Mouse (Mus musculus) embryonic facial prominence, embryonic 14.5 days (tissue): Measurements from ENCODE around the gene Wls. TPM values are rescaled to one million over a fixed set of nuclear protein-coding genes. Genes with fewer than 3 reads are reported as not detected.

ENCODE experiments used
- ATAC-seq: fragments of 200-750 bp; cut with Nextera tagmentation; 2 replicates; pipeline ENCODE4 v1.8.0; 2017; ENCODE audit warnings: low read depth, moderate number of reproducible peaks, moderate TSS enrichment
- DNase-seq: peaks from one replicate; pipeline ENCODE4 v3.0.0-alpha.2; 2015; ENCODE audit warnings: low spot score
- H3K27ac ChIP-seq: fragments of 300-500 bp; sonication (generic); replicated peaks from 2 replicates; pipeline ENCODE4 v1.5.1; 2014; ENCODE audit warnings: low read depth, mild to moderate bottlenecking, low read length, moderate library complexity
- H3K27me3 ChIP-seq: fragments of 300-500 bp; sonication (generic); replicated peaks from 2 replicates; pipeline ENCODE4 v1.6.1; 2014; ENCODE audit warnings: low read length; ENCODE audit not compliant: control insufficient read depth, insufficient read depth
- H3K36me3 ChIP-seq: fragments of 300-500 bp; sonication (generic); 2 replicates; pipeline ENCODE4 v1.6.1; 2014; ENCODE audit warnings: low read length, mixed read lengths; ENCODE audit not compliant: control insufficient read depth, insufficient read depth
- H3K4me1 ChIP-seq: fragments of 300-500 bp; sonication (generic); 2 replicates; pipeline ENCODE4 v1.6.1; 2014; ENCODE audit warnings: antibody characterized with exemption, low read length; ENCODE audit not compliant: control insufficient read depth, insufficient read depth
- H3K4me2 ChIP-seq: fragments of 300-500 bp; sonication (generic); 2 replicates; pipeline ENCODE4 v1.6.1; 2014; ENCODE audit warnings: low read depth, mild to moderate bottlenecking, low read length, moderate library complexity, mixed read lengths
- H3K4me3 ChIP-seq: fragments of 300-500 bp; sonication (generic); 2 replicates; pipeline ENCODE4 v1.5.1; 2014; ENCODE audit warnings: low read depth, mild to moderate bottlenecking, low read length
- H3K9ac ChIP-seq: fragments of 300-500 bp; sonication (generic); 2 replicates; pipeline ENCODE4 v1.6.1; 2014; ENCODE audit warnings: low read depth, mild to moderate bottlenecking, low read length, moderate library complexity, mixed read lengths
- H3K9me3 ChIP-seq: fragments of 300-500 bp; sonication (generic); 2 replicates; pipeline ENCODE4 v1.6.1; 2016; ENCODE audit warnings: low read length; ENCODE audit not compliant: control insufficient read depth
- WGBS: fragments of 180-500 bp; shearing (Covaris S2); extraction: QIAGEN DNeasy Blood & Tissue Kit; methylation state at CpG from one replicate; pipeline ENCODE4 v1.1.7; 2014; 5-methylcytosine and 5-hydroxymethylcytosine counted together
- polyA plus RNA-seq: library from polyadenylated mRNA; unstranded; fragments of >200 nt; fragmentation: Nextera tagmentation; extraction: Ambion mirVana; gene quantifications from 2 replicates; pipeline ENCODE4 v1.2.1, GENCODE M21; 2014

Gene Wls
- polyA plus RNA-seq: 143 and 170 TPM in 2 replicates

DNA sequence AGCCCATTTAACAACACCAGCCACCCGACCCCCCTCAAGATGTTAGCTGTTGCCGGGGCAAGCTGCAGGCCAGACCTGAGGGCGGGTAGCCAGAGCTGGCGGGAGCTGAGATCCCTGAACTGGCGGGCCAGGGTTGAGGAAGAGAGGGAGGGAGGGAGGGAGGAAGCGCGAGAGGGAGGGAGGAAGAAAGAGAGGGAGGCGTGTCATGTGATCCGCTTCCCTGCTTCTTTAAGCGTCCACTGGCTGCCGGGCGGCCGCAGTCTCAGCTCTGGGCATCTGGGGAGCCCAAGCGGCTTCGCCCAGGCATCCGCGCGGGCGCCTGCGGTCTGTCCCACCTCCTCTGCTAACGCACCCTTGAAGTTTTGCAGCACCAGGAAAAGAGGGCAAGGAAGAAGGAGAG lies at the start of gene Wls:
Gene Wls (plus strand): TSS at position 192 of the 400 bp plus-strand sequence.
- 0% methylated on average over 20 of the region's 21 CpGs for WGBS
- Histone ChIP-seq H3K4me2 (peak within 1 kb of the TSS; percentile 87), H3K36me3 (no peaks in the 10 kb centered on the region), H3K9ac (peak within 1 kb of the TSS; percentile 78), H3K4me3 (peak within 1 kb of the TSS; percentile 68), H3K4me1 (peaks cover 9% of the 10 kb centered on the region; the same call in 1 of the 2 replicates), H3K27ac (peak within 1 kb of the TSS; percentile 89), H3K27me3 (no peaks in the 10 kb centered on the region), H3K9me3 (no peaks in the 10 kb centered on the region)
- DNase-seq (peak; percentile 93), ATAC-seq (peak; percentile 91)

- H3K4me3 ChIP-seq: no peak overlapping the region
- ATAC-seq (no peak), DNase-seq (no peak)
- H3K9ac ChIP-seq: no peak overlapping the region
- H3K4me1 ChIP-seq: no peaks in the 10 kb centered on the region
- H3K4me2 ChIP-seq: no peak overlapping the region
- no peaks in the 10 kb centered on the region for H3K9me3 ChIP-seq
- H3K27ac ChIP-seq: no peak overlapping the region
- H3K36me3 ChIP-seq: no peaks in the 10 kb centered on the region
- 34% methylated on average over 2 of the region's 2 CpGs for WGBS
- no peaks in the 10 kb centered on the region for H3K27me3 ChIP-seq
Observed at GRCm38 (mm10) chr3:159789781-159790180, 49.7 kb upstream of the Wls start.

GRCm38 (mm10) chr3:159831535-159831934 lies 7.9 kb upstream of the Wls start:
- no peak for DNase-seq
- no peaks in the 10 kb centered on the region for H3K27me3 ChIP-seq
- no peak overlapping the region for H3K9ac ChIP-seq
- 0 out of 2 replicates have a peak, but pooled peaks cover 4% of the 10 kb centered on the region for H3K9me3 ChIP-seq
- no peak overlapping the region for H3K4me2 ChIP-seq
- H3K36me3 ChIP-seq: no peaks in the 10 kb centered on the region
- no peak for ATAC-seq
- no peak overlapping the region for H3K27ac ChIP-seq
- H3K4me3 ChIP-seq: no peak overlapping the region
- H3K4me1 ChIP-seq: no peaks in the 10 kb centered on the region

GRCm38 (mm10) chr3:159840002-159840816 lies 737 bp downstream of the Wls start:
- 0% methylated on average over 27 of the region's 27 CpGs for WGBS
- peak; percentile 72 for ATAC-seq

GRCm38 (mm10) chr3:159840817-159841390 lies 1.4 kb downstream of the Wls start:
- ATAC-seq (peak; percentile 27), DNase-seq (peak; percentile 16)
- Histone ChIP-seq H3K36me3 (no peaks in the 10 kb centered on the region), H3K4me2 (peak overlapping the region; percentile 87), H3K4me1 (peaks cover 9% of the 10 kb centered on the region; the same call in 1 of the 2 replicates), H3K27me3 (no peaks in the 10 kb centered on the region), H3K9me3 (no peaks in the 10 kb centered on the region), H3K4me3 (peak overlapping the region; percentile 68), H3K27ac (peak overlapping the region; percentile 89), H3K9ac (peak overlapping the region; percentile 78)
- WGBS: under 1% methylated on average over 12 of the region's 12 CpGs

More at GRCm38 (mm10) chr3:159840002-159840816, 737 bp downstream of the Wls start:
- H3K27me3 ChIP-seq: no peaks in the 10 kb centered on the region
- H3K4me3 ChIP-seq: peak overlapping the region; percentile 68
- H3K27ac ChIP-seq: peak overlapping the region; percentile 89
- peak overlapping the region; percentile 78 for H3K9ac ChIP-seq
- DNase-seq: peak; percentile 89
- no peaks in the 10 kb centered on the region for H3K9me3 ChIP-seq
- peak overlapping the region; percentile 87 for H3K4me2 ChIP-seq
- peaks cover 9% of the 10 kb centered on the region; the same call in 1 of the 2 replicates for H3K4me1 ChIP-seq
- no peaks in the 10 kb centered on the region for H3K36me3 ChIP-seq

DNA sequence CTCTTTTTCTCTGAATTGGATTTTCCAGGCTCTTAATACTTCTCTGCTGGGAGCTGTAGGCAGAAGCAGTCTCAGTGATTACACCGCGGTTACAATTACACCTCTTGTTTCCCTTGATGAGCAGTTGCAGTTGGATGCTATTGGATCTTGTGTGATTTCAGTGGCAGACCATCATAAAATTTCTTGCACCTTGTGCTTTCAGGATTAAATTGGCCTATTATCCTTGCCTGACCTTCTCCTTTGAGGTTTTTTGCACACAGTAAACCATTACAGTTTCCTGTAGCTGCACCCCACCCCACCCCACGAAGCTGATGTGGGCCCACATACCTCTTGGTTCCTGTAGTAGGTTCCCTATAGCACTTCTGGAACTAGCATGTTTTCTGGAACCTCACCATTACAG lies 2.0 kb downstream of the Wls start:
- Histone ChIP-seq H3K9ac (peak overlapping the region; percentile 78), H3K9me3 (no peaks in the 10 kb centered on the region), H3K4me3 (peak overlapping the region; percentile 68), H3K27ac (peak overlapping the region; percentile 89), H3K36me3 (no peaks in the 10 kb centered on the region), H3K27me3 (no peaks in the 10 kb centered on the region), H3K4me2 (peak overlapping the region; percentile 87), H3K4me1 (peaks cover 9% of the 10 kb centered on the region; the same call in 1 of the 2 replicates)
- peak; percentile 43 for DNase-seq
- ATAC-seq: 0 out of 2 replicates have a peak, but pooled peaks have one; percentile 0
- WGBS: 11% methylated on average over 3 of the region's 3 CpGs

DNA sequence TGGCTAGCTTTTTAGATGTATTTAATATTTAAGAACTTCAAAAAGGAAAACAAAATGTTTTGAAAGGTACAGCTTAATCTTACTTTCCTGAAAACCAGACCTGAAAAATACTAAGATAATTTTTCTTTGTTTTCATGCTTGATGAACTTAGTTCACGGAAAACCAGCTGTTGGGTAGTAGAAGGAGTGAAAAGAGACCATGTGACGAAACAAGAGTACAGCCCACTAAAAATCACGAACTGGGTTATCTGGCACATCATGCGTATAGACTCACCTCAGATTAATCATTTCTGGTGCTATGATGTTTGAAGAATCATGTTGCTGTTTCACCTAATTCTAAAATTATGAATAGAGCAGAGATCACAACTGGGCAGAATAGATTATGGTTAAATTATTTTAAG lies 3.7 kb downstream of the Wls start:
- Histone ChIP-seq H3K27me3 (no peaks in the 10 kb centered on the region), H3K36me3 (no peaks in the 10 kb centered on the region), H3K4me3 (no peak overlapping the region), H3K27ac (no peak overlapping the region), H3K4me2 (no peak overlapping the region; the same call in 1 of the 2 replicates), H3K9me3 (no peaks in the 10 kb centered on the region), H3K4me1 (peaks cover 12% of the 10 kb centered on the region; the same call in 1 of the 2 replicates), H3K9ac (no peak overlapping the region)
- DNase-seq (no peak), ATAC-seq (no peak)
- 64% methylated on average over 4 of the region's 4 CpGs for WGBS

DNA sequence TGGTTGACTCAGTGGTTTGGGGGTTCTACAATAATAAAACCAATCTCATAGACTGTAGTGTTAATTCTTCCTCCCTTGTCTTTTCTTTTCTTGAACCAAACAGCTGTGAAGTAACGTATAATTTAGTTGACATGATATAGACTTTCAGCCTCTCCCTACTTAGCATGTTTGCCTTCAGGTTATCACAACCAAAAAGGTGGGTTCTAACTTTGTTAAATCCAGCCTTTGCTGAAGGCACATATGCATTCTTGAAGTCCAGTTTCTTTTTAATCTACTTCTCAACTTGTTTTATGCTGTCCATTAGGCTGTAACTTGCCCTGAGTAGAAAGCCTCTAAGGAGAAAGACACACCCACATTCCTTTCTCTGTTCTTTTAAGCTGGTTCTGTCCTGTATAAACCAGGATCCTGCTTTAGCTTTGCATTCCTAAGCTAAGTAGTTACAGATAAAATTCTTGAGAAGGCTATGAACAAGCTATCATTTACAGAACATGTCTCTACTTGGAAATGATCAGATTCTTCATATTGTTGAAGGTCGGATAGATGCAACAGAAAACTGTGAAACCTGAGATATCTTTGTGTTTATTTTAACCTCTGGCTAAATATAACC lies 8.0 kb downstream of the Wls start:
- H3K27ac ChIP-seq: no peak overlapping the region; the same call in 1 of the 2 replicates

More for the DNA sequence above, 8.0 kb downstream of the Wls start:
- H3K4me2 ChIP-seq: no peak overlapping the region
- DNase-seq: peak; percentile 80
- H3K36me3 ChIP-seq: no peaks in the 10 kb centered on the region
- no peak overlapping the region for H3K4me3 ChIP-seq
- 0 out of 2 replicates have a peak, but pooled peaks cover 3% of the 10 kb centered on the region for H3K4me1 ChIP-seq
- no peak overlapping the region for H3K9ac ChIP-seq
- no peaks in the 10 kb centered on the region for H3K9me3 ChIP-seq
- no peaks in the 10 kb centered on the region for H3K27me3 ChIP-seq
- peak; percentile 87 for ATAC-seq
- whole genome bisulfite sequencing: 29% methylated on average over 2 of the region's 2 CpGs
